Mouse (Mus musculus) hindbrain, postnatal 0 days (tissue): ENCODE measurements around the gene Cadm1. TPM values are rescaled to one million over a fixed set of nuclear protein-coding genes. Genes with fewer than 3 reads are reported as not detected.
A peak's percentile ranks its signal among the peaks of the same experiment; 100 is the strongest.

ENCODE experiments used
- ATAC-seq: fragments of 200-750 bp; cut with Nextera tagmentation; 2 replicates; pipeline ENCODE4 v1.8.0; 2017; ENCODE audit warnings: mild to moderate bottlenecking, moderate TSS enrichment, moderate library complexity
- DNase-seq: peaks from one replicate; pipeline ENCODE4 v3.0.0-alpha.2; 2015; ENCODE audit warnings: low spot score
- H3K27ac ChIP-seq: fragments of 300-500 bp; sonication (generic); 2 replicates; pipeline ENCODE4 v1.5.1; 2014; ENCODE audit warnings: mild to moderate bottlenecking
- H3K27me3 ChIP-seq: fragments of 300-500 bp; sonication (generic); 2 replicates; pipeline ENCODE4 v1.6.1; 2014; ENCODE audit warnings: low read length, mixed read lengths; ENCODE audit not compliant: insufficient read depth
- H3K36me3 ChIP-seq: fragments of 300-500 bp; sonication (generic); 2 replicates; pipeline ENCODE4 v1.6.1; 2014; ENCODE audit warnings: low read length, mixed read lengths; ENCODE audit not compliant: insufficient read depth
- H3K4me1 ChIP-seq: fragments of 300-500 bp; sonication (generic); 2 replicates; pipeline ENCODE4 v1.6.1; 2014; ENCODE audit warnings: antibody characterized with exemption, low read length, mixed read lengths; ENCODE audit not compliant: insufficient read depth
- H3K4me2 ChIP-seq: fragments of 300-500 bp; sonication (generic); 2 replicates; pipeline ENCODE4 v1.6.1; 2014; ENCODE audit warnings: low read depth, mild to moderate bottlenecking, low read length, moderate library complexity, mixed read lengths
- H3K4me3 ChIP-seq: fragments of 300-500 bp; sonication (generic); 2 replicates; pipeline ENCODE4 v1.5.1; 2014; ENCODE audit warnings: low read length
- H3K9ac ChIP-seq: fragments of 300-500 bp; sonication (generic); replicated peaks from 2 replicates; pipeline ENCODE4 v1.6.1; 2014; ENCODE audit warnings: mild to moderate bottlenecking, low read length, moderate library complexity, mixed read lengths
- H3K9me3 ChIP-seq: fragments of 300-500 bp; sonication (generic); 2 replicates; pipeline ENCODE4 v1.6.1; 2016; ENCODE audit warnings: low read length, mixed read lengths
- CTCF ChIP-seq: IDR thresholded peaks from 2 replicates; pipeline ENCODE4 v1.5.1; 2016; ENCODE audit warnings: antibody characterized with exemption, control low read depth, low read depth
- WGBS: fragments of 180-500 bp; shearing (Covaris S2); extraction: QIAGEN DNeasy Blood & Tissue Kit; methylation state at CpG from one replicate; pipeline ENCODE4 v1.1.7; 2014; 5-methylcytosine and 5-hydroxymethylcytosine counted together
- polyA plus RNA-seq: library from polyadenylated mRNA; unstranded; fragments of >200 nt; fragmentation: Nextera tagmentation; extraction: Ambion mirVana; gene quantifications from 2 replicates; pipeline ENCODE4 v1.2.1, GENCODE M21; 2015
- total RNA-seq: library from RNA; depleted of rRNA; stranded (reverse); fragments of >200 nt; gene quantifications from 2 replicates; pipeline ENCODE4 v1.2.3, GENCODE M21; 2014

The Cadm1 gene
- total and polyA plus RNA-seq, 2 experiments from 2014 or later = 115 to 203 TPM

- no peak overlapping the region for H3K4me3 ChIP-seq
- TF ChIP-seq CTCF = no peak
- H3K27ac ChIP-seq = no peak overlapping the region
- H3K9ac ChIP-seq = no peak overlapping the region
- H3K4me2 ChIP-seq = no peak overlapping the region
- 29% methylated on average over 7 of the region's 7 CpGs for WGBS
- no peaks in the 10 kb centered on the region for H3K36me3 ChIP-seq
- no peaks in the 10 kb centered on the region for H3K4me1 ChIP-seq
- no peaks in the 10 kb centered on the region for H3K9me3 ChIP-seq
- peaks cover 3% of the 10 kb centered on the region; the same call in 1 of the 2 replicates for H3K27me3 ChIP-seq
- ATAC-seq (no peak), DNase-seq (no peak)
These were observed 364.7 kb downstream of the Cadm1 start for GRCm38 (mm10) chr9:47894661-47895060.

GRCm38 (mm10) chr9:47895121-47895520 is 365.1 kb downstream of the Cadm1 start:
- H3K4me1 ChIP-seq = no peaks in the 10 kb centered on the region
- H3K36me3 ChIP-seq = no peaks in the 10 kb centered on the region
- no peak overlapping the region for H3K4me3 ChIP-seq
- H3K27ac ChIP-seq = no peak overlapping the region
- DNase-seq (no peak), ATAC-seq (no peak)
- no peaks in the 10 kb centered on the region for H3K9me3 ChIP-seq
- no peak for TF ChIP-seq CTCF
- H3K9ac ChIP-seq = no peak overlapping the region
- no peak overlapping the region for H3K4me2 ChIP-seq
- peaks cover 3% of the 10 kb centered on the region; the same call in 1 of the 2 replicates for H3K27me3 ChIP-seq
- 26% methylated on average over 9 of the region's 9 CpGs for whole genome bisulfite sequencing

GRCm38 (mm10) chr9:47900734-47901133 is 370.8 kb downstream of the Cadm1 start:
- no peaks in the 10 kb centered on the region for H3K4me1 ChIP-seq
- ATAC-seq (no peak), DNase-seq (peak; percentile 39)
- no peak overlapping the region for H3K27ac ChIP-seq
- no peak overlapping the region for H3K4me2 ChIP-seq
- H3K36me3 ChIP-seq = no peaks in the 10 kb centered on the region
- H3K9ac ChIP-seq = no peak overlapping the region
- no peak for TF ChIP-seq CTCF
- no peak overlapping the region for H3K4me3 ChIP-seq
- WGBS = 26% methylated on average over 10 of the region's 10 CpGs
- peaks cover 3% of the 10 kb centered on the region for H3K27me3 ChIP-seq
- H3K9me3 ChIP-seq = no peaks in the 10 kb centered on the region

- H3K9ac ChIP-seq = no peak overlapping the region
- no peak for ATAC-seq
- no peaks in the 10 kb centered on the region for H3K4me1 ChIP-seq
- peaks cover 1% of the 10 kb centered on the region for H3K27me3 ChIP-seq
- DNase-seq = no peak
- TF ChIP-seq CTCF = no peak
- no peaks in the 10 kb centered on the region for H3K36me3 ChIP-seq
- no peaks in the 10 kb centered on the region for H3K9me3 ChIP-seq
- no peak overlapping the region for H3K4me2 ChIP-seq
- no peak overlapping the region for H3K4me3 ChIP-seq
- WGBS = 53% methylated on average over 7 of the region's 7 CpGs
- no peak overlapping the region for H3K27ac ChIP-seq
These were observed 373.7 kb downstream of the Cadm1 start for GRCm38 (mm10) chr9:47903661-47904060.

- H3K4me3 ChIP-seq = no peak overlapping the region
- 34% methylated on average over 2 of the region's 2 CpGs for WGBS
- H3K27ac ChIP-seq = no peak overlapping the region
- ATAC-seq = no peak
- peaks cover 5% of the 10 kb centered on the region; the same call in 1 of the 2 replicates for H3K4me1 ChIP-seq
- no peak for TF ChIP-seq CTCF
- H3K9ac ChIP-seq = no peak overlapping the region
- no peaks in the 10 kb centered on the region for H3K9me3 ChIP-seq
- no peaks in the 10 kb centered on the region for H3K36me3 ChIP-seq
- no peak for DNase-seq
- no peaks in the 10 kb centered on the region; the same call in 1 of the 2 replicates for H3K27me3 ChIP-seq
- H3K4me2 ChIP-seq = no peak overlapping the region
These were observed 374.5 kb downstream of the Cadm1 start for GRCm38 (mm10) chr9:47904339-47904922.

- no peak overlapping the region for H3K27ac ChIP-seq
- no peak overlapping the region for H3K4me3 ChIP-seq
- H3K9me3 ChIP-seq = no peaks in the 10 kb centered on the region
- no peaks in the 10 kb centered on the region; the same call in 1 of the 2 replicates for H3K27me3 ChIP-seq
- no peak overlapping the region for H3K9ac ChIP-seq
- H3K4me2 ChIP-seq = no peak overlapping the region
- no peaks in the 10 kb centered on the region for H3K36me3 ChIP-seq
- TF ChIP-seq CTCF = peak; percentile 57
- H3K4me1 ChIP-seq = peaks cover 17% of the 10 kb centered on the region
- DNase-seq (no peak), ATAC-seq (no peak)
- WGBS = 56% methylated on average over 6 of the region's 6 CpGs
These were observed 376.5 kb downstream of the Cadm1 start for GRCm38 (mm10) chr9:47906521-47906920.
